Mouse (Mus musculus): Measurements from ENCODE around the gene Sec63.

DNA sequence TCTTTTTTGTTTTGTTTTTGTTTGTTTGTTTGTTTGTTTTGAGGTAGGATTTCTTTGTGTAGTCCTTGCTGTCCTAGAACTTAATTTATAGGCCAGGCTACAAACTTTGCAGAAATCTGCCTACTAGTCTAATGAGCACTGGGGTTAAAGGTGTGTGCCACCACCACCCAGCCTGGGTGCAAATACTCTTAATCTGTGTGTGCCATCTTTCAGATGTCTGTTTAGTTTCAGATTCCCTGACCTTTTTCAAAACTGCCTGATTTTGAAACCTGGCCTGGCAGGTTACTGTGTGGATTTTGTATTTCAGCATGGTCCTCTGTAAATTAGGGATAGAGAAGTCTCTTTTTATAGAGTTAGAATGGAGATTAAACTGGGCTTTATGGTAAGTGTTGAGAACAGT, 4.0 kb downstream of the Sec63 start:
- TF ChIP-seq CTCF (IDR thresholded peaks at IDR 0.05): no peak
- no peak for TF ChIP-seq EP300 (IDR thresholded peaks at IDR 0.05)
